Comparison of ENCODE assay signal across 8 mouse cellular contexts in genomic region chr1:183669674-183670073, GRCm38 (mm10).
A peak's percentile ranks its signal among the peaks of the same experiment; 100 is the strongest.
DNase-seq lines count a peak whose midpoint lies in the region.
"Had no signal": no experiment of that assay in that cellular context is flagged by ENCODE, and none has a peak within 500 bp of the region (broad histone marks: within the 10 kb centered on the region; RNA-seq: fewer than 3 reads in every experiment).

No protein-coding gene starts in this region.

- no peaks in the 10 kb centered on the region for H3K36me3 ChIP-seq in megakaryocyte, embryonic 14.5 days (replicated peaks; ENCODE audit: low read length)
- H3K36me3 ChIP-seq: liver, embryonic 13.5 days had no signal

- H3K9me3 ChIP-seq in megakaryocyte, embryonic 14.5 days, result peaks cover 6% of the 10 kb centered on the region
- H3K9me3 ChIP-seq: liver, embryonic 13.5 days had no signal

- H3K4me1 ChIP-seq in megakaryocyte, embryonic 14.5 days, result peaks cover 3% of the 10 kb centered on the region; the same call in 1 of the 2 replicates
- H3K4me1 ChIP-seq: liver, embryonic 13.5 days had no signal

- peak; percentile 13 to 29 for DNase-seq in spleen, postnatal 36 days (ENCODE audit: low spot score in 2 of 2)
- no peak for DNase-seq in spleen, postnatal 14 days (ENCODE audit: low spot score in 2 of 2)
- DNase-seq in cerebellum, adult 8-10 months, result peak; percentile 25
- peak; percentile 55 for DNase-seq in gastrocnemius, postnatal 10 days
- peak; percentile 36 for DNase-seq in kidney, postnatal 10 days
- peak; percentile 41 for DNase-seq in thymus, postnatal 14 days
- DNase-seq: liver, embryonic 13.5 days had no signal

- peak overlapping the region; percentile 82 for H3K4me3 ChIP-seq in megakaryocyte, embryonic 14.5 days (replicated peaks)
- H3K4me3 ChIP-seq: liver, embryonic 13.5 days had no signal

- H3K27me3 ChIP-seq in megakaryocyte, embryonic 14.5 days (replicated peaks), result no peaks in the 10 kb centered on the region
- H3K27me3 ChIP-seq: liver, embryonic 13.5 days had no signal

Comparison
In these comparisons a context has a peak if more than half of its experiments do, and no peak if none do; other contexts are left out.
1. DNase-seq: peak in spleen, postnatal 36 days (2 of 2), cerebellum, adult 8-10 months (single experiment), gastrocnemius, postnatal 10 days (single experiment), kidney, postnatal 10 days (single experiment) and thymus, postnatal 14 days (single experiment); none in spleen, postnatal 14 days (0 of 2).